Mouse (Mus musculus) spleen, adult 18-20 months (tissue): Measurements from ENCODE around the gene Ppm1k.
"Not testable (repeated sequence)": the region's sequence is repeated elsewhere in the genome, so short reads cannot be mapped to it uniquely, and the experiment has no call there.

Source experiments
- DNase-seq, 2 experiments: peaks; one replicate each; pipeline ENCODE4 v3.0.0; 2022; ENCODE audit warnings: mixed read lengths in 2 of 2

Ppm1k gene

DNA sequence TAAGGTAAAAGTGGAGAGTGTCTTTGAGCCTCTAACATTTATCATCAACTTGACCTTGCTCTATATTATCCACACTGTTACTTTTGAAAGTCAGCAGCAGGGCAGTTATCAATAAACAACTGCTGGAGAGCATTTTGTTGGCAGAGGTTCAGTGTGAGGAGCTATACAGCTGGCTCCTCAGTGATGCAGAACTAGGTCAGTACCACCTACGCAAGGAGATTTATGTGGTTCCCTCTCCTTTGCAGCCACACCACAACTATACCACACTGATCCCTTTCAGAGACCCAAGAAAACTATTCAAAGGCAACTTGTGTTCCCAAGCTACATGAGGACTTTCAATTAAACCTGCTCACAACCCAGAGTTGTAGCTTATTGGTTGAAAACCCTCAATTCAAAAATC, 3.8 kb downstream of the Ppm1k start:
- no peak for DNase-seq

DNA sequence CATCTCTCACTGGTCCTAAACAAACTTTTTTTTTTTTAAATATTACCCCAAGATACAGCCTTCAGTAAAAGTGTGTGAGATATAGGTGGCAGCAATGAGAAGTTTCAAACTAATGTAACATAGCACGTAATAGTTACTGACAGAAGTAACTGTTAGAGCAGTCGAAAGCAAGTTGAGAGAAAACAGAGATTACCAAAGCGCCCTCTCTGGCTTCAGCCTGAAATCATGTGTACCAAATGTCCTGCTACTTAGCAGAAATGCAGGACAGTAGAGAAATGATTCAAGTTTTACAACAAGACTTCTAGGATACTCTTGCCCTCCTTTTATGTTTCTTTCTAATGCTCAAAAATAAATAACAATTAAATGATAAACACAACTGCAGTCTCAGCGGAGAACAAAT, 4.3 kb downstream of the Ppm1k start:
- no peak for DNase-seq

DNA sequence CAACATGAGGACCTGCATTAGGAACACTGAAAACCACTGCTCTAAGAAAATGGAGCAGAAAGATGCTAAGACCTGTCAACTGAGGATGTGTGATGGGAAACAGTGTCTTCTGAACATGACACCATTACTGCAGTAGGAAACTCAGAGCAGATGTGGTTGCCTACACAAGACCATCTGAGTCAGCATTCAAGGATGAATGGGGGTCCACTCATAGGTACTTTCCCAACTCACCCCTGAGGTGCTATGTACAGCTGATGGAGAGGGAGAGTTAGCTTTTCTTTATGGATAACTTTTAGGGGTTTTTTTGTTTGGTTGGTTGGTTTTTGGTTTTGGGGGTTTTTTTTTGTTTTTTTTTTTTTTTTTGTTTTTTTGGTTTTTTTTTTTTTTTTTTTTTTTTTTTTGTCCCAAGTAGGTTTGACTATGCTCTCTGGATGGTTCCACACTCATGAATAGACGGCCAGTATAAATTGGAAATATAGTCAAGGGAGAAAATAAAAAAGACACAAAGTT, 5.9 kb downstream of the Ppm1k start:
- DNase-seq = no peak

DNA sequence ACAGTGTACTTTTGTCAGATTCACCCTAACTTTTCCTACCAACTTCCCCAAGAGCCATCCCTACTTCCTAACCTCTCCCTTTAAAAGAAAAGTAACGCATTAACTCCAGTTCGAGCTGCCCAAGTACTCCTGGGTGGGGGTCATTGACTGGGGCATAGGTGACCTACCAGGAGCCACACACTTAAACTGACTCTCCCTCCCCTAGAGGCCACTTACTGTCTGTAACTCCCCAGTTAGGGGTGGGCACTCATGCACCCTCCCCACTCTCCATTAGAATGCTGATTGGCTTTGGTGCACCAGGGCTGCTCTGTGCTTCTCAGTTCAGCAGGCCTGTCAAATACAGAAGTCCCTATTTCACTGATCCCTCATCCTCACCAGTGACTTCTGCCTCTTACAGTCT, 8.3 kb downstream of the Ppm1k start:
- no peak for DNase-seq

DNA sequence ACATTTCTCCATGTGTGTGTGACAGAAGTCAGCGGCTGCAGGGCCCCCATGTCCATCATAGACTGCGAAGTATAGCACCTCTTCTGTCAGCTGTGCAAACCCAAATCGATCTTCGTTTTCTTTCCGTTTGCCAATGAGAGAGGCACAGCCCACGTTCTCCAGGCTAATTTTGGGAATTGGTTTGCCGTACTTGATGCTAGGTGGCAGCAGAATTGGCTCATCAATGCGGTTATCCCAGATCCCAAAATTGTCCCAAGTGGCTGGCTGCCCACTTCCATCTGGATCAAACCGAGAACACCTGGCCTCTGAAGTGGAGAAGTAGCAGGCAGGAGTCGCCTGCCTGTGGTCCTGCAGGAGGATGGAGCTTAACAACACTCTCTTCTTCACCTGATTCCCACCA, 10.5 kb downstream of the Ppm1k start:
- DNase-seq = no peak

DNA sequence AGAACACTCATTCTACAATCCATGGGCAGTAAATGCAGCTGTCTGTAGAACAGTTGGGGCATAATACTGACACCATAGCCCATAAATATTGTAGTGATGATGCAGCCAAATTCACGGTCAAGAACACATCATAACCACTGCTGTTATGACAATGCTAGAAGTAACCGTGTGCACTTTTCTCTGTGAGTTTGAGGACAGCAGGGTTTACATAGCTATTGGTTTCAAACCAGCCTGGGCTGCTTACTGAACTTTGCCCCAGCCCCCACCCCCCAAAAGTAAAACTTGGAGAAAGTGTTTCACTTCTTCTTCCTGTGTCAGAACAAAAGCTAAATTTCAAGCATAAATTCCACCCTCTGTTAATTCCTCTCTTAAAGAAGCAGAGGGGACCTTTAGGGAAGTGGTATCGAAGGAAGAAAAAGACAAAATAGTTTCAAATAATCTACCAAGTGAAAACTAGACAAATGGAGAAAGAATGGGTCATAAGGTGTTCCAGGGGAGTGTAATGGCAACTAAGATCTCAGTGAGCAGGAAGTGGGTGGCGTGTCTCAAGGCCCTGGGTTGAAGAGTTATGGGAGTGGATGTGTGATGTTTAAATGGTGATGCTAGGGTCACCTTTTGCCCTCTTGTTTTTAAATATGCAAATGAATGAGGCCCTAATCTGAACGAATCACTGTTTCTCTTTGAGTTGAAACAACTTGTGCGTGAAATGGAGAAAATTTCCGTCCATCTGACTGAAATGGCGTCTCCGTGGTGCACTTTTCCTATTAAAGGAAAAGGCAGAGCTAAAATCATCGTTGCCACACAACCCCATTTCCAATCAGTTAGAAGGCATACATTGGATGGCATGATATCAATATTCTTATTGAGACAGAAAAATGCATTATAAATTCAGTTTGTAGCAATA, 14.3 kb downstream of the Ppm1k start:
- no peak for DNase-seq

DNA sequence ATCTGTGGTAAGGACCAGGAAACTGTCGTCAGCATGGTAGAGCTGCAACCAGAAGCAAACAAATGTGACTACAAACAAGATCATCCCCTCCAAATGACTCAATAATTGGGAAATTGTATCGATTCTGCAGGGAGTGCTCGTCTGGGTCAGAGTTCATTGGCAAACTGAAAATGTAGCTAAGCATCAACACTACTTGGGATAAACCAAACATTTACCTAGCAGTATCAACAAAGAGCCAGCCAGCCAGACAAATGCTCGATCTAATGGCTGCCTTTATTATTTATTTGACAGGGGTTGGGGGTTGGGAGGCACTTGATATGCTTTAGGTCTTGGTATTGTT, 21.3 kb downstream of the Ppm1k start:
- DNase-seq = no peak

DNA sequence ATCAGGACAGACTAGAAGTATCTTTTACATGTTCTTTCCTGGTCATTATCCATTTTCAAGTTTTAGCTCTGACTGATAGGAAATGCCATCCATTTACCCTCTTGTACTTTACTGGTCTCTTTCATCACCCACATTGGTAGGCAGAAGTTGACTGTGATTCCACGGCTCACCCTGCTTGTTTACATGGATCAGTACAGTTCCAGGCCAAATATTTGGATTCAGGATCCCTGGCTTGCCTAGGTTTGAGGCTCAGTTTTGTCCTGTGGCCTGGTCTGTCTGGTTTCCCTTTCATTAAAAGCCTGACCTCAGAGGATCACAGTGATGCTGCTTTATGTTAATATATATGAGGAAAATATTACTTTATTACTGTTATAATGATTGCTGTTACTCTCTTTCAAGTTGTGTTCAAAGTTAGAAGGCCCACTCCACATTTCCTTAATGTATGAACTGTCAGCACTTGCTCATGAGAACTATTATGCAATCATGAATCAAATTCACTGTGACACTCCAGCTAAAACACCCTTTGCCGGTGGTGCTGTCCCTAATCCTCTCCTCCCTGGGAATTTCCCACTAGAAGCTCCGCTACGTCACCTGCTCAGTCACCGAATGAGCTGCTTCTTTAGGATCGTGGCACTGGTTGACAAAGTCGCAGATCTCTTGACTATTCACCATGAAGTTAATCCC, 21.8 kb downstream of the Ppm1k start:
- no peak for DNase-seq

DNA sequence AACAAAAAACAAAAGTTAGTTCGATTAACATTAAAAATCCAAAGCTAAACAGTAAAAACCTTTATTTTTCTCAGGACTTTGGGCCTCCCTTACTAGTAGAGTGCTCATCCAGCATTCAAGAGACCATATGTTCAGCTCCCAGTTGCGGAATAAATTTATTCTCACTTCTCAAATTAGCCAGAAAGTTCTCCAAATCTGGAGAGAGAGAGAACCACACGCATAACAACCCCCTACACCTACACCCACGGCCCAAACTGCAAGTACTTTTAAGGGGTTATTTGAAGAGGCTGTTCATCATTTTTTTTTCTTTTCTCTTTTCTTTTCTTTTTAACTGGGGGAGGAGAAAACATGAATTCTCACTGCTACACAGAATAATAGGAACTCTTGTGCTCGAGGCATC, 23.4 kb downstream of the Ppm1k start:
- no peak for DNase-seq

DNA sequence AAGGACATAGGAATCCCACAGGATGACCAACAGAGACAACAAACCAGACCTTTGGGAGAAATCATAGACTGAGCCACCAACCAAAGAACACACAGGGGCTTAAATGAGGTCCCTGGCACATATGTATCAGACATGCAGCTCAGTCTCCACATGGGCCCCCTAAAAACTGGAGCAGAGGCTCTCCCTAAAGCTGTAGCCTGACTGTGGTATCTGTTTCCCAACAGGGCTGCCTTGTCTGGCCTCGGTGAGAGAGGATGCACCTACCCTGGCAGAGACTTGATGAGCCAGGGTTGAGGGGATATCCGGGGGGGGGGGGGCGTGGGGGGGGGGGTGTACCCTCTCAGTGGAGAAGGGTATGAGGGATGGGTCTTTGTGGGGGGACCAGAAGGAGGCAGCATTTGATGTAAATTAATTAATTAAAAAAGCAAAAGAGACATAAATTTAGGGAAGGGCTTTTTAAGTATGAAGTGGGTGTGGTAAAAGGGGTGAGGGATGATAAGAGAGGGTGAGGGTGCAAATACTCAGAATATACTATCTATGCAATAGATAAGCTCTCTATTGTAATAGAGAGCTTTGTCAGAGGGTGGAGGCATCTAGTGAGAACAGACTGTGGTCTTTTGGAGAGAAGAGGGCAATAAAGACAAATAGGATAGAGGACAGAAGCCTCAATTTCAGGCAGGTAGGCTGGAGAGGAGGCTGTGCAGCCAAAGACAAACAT, 31.4 kb downstream of the Ppm1k start:
- DNase-seq = no peak

DNA sequence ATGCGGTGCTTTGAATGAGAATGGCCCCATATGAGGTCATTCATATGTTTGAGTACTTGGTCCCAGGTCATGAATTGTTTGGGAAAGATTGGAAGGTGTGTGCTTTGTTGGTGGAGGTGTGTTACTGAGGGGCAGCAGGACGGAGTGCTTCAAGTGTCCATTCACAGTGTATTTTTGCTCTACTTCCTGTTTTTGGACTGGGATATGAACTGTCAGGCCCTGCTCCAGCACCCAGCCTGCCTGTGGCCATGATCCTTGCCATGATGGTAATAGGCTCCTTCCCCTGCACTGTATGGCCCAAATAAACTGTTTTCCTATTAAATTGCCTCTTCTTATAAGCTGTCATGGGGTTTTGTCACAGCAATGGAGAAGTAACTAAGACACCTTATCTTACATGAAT, 36.1 kb downstream of the Ppm1k start:
- no peak for DNase-seq

DNA sequence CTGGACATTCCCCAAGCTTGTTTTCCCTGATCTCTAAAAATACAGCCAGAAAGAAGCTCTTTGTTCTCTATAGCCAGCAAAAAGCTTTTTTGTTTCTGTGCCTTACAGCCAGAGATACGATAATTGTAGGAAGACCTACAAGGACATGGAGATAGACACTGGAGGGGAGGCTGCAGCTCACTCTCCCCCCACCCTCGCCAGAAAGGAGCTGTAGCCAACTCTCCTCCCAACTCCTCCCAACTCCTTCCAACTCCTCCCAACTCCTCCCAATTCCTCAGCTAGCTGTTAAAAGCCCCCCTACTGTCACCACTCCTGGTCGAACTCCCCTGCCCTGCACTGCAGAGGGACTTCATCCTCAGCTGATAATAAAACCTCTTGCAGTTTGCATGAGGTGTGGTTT, 67.1 kb downstream of the Ppm1k start:
- not testable (repeated sequence) for DNase-seq
